Mouse (Mus musculus) cortical plate, adult 2 months (tissue): ENCODE results near the gene Csnk2a2. TPM values are rescaled to one million over a fixed set of nuclear protein-coding genes. Genes with fewer than 3 reads are reported as not detected.

Experiments
- H3K27ac ChIP-seq: fragments of 200-500 bp; 2 replicates; pipeline ENCODE4 v1.5.1; 2012; ENCODE audit warnings: low read length, control low read depth, inconsistent platforms; ENCODE audit not compliant: insufficient read depth
- H3K4me1 ChIP-seq: fragments of 200-500 bp; 2 replicates; pipeline ENCODE4 v1.6.1; 2011; ENCODE audit warnings: low read length; ENCODE audit not compliant: control insufficient read depth, insufficient read depth
- H3K4me3 ChIP-seq: fragments of 200-500 bp; 2 replicates; pipeline ENCODE4 v1.5.1; 2011; ENCODE audit warnings: mild to moderate bottlenecking, low read length, control low read depth; ENCODE audit not compliant: insufficient read depth
- CTCF ChIP-seq: fragments of 200-500 bp; IDR thresholded peaks from 2 replicates; pipeline ENCODE4 v1.5.1; 2011; ENCODE audit warnings: mild to moderate bottlenecking, control low read depth, low read length; ENCODE audit not compliant: insufficient read depth; ENCODE audit errors: extremely low read depth
- POLR2A ChIP-seq: fragments of 200-500 bp; IDR thresholded peaks from 2 replicates; pipeline ENCODE4 v1.6.1; 2011; ENCODE audit warnings: mild to moderate bottlenecking, low read length, control low read depth; ENCODE audit not compliant: insufficient read depth; ENCODE audit errors: extremely low read depth
- polyA plus RNA-seq: library from polyadenylated mRNA; depleted of rRNA; stranded (reverse); fragments of >200 nt; gene quantifications from 2 replicates; pipeline ENCODE4 v1.2.3, GENCODE M21; 2012; rRNA removed

Gene Csnk2a2
- 51.3 and 56.8 TPM in 2 replicates for polyA plus RNA-seq

- Histone ChIP-seq H3K4me1 (peaks cover 5% of the 10 kb centered on the region), H3K4me3 (peak within 1 kb of the TSS; percentile 17), H3K27ac (no peak within 1 kb of the TSS)
- TF ChIP-seq POLR2A, result no peak
- TF ChIP-seq CTCF, result no peak
These were observed at the start of gene Csnk2a2 for GRCm38 (mm10) chr8:95490006-95490405. Csnk2a2 (minus strand) TSS chr8:95490039.

- Histone ChIP-seq H3K4me3 (no peak overlapping the region), H3K4me1 (no peaks in the 10 kb centered on the region), H3K27ac (no peak overlapping the region)
- TF ChIP-seq POLR2A, result no peak
- 0 out of 2 replicates have a peak, but pooled peaks have one; percentile 6 for TF ChIP-seq CTCF
These were observed 49.6 kb upstream of the Csnk2a2 start for GRCm38 (mm10) chr8:95539487-95539886.

- TF ChIP-seq POLR2A (peak; percentile 56; the same call in 1 of the 2 replicates), CTCF (no peak)
- Histone ChIP-seq H3K4me3 (peak within 1 kb of the TSS; percentile 51), H3K4me1 (no peaks in the 10 kb centered on the region), H3K27ac (no peak within 1 kb of the TSS)
These were observed 43.9 kb upstream of the Csnk2a2 start, which contains the start of gene Ccdc113 for GRCm38 (mm10) chr8:95533584-95534387. Ccdc113 (plus strand) TSS chr8:95534085.

- TF ChIP-seq CTCF (no peak), POLR2A (no peak)
- H3K4me3 ChIP-seq, result no peak overlapping the region
- H3K27ac ChIP-seq, result no peak overlapping the region
- no peaks in the 10 kb centered on the region for H3K4me1 ChIP-seq
These were observed 42.4 kb upstream of the Csnk2a2 start for GRCm38 (mm10) chr8:95532206-95532605.

- H3K4me3 ChIP-seq, result no peak overlapping the region
- TF ChIP-seq POLR2A (no peak), CTCF (no peak)
- H3K4me1 ChIP-seq, result no peaks in the 10 kb centered on the region
- H3K27ac ChIP-seq, result no peak overlapping the region
These were observed 39.0 kb upstream of the Csnk2a2 start for GRCm38 (mm10) chr8:95528750-95529310.

GRCm38 (mm10) chr8:95528194-95528593, 38.4 kb upstream of the Csnk2a2 start:
- Histone ChIP-seq H3K4me3 (no peak overlapping the region), H3K4me1 (no peaks in the 10 kb centered on the region), H3K27ac (no peak overlapping the region)
- TF ChIP-seq CTCF, result no peak
- TF ChIP-seq POLR2A, result no peak

GRCm38 (mm10) chr8:95523991-95524390, 34.2 kb upstream of the Csnk2a2 start:
- H3K27ac ChIP-seq, result no peak overlapping the region
- no peaks in the 10 kb centered on the region for H3K4me1 ChIP-seq
- TF ChIP-seq CTCF (no peak), POLR2A (no peak)
- no peak overlapping the region for H3K4me3 ChIP-seq

GRCm38 (mm10) chr8:95516928-95517327, 27.1 kb upstream of the Csnk2a2 start:
- H3K4me3 ChIP-seq, result no peak overlapping the region
- no peak overlapping the region for H3K27ac ChIP-seq
- peaks cover 4% of the 10 kb centered on the region for H3K4me1 ChIP-seq
- TF ChIP-seq CTCF, result no peak
- TF ChIP-seq POLR2A, result no peak

GRCm38 (mm10) chr8:95513219-95513618, 23.4 kb upstream of the Csnk2a2 start:
- no peak overlapping the region for H3K27ac ChIP-seq
- no peak overlapping the region for H3K4me3 ChIP-seq
- TF ChIP-seq CTCF (no peak), POLR2A (no peak)
- peaks cover 4% of the 10 kb centered on the region for H3K4me1 ChIP-seq

- peaks cover 4% of the 10 kb centered on the region for H3K4me1 ChIP-seq
- no peak overlapping the region for H3K4me3 ChIP-seq
- H3K27ac ChIP-seq, result no peak overlapping the region
- TF ChIP-seq CTCF (no peak), POLR2A (no peak)
These were observed 22.4 kb upstream of the Csnk2a2 start for GRCm38 (mm10) chr8:95512257-95512656.
